In genomic region chr6:51472213-51472612, GRCm38 (mm10) we compare ENCODE assay signal across 9 mouse cellular contexts. TPM values are rescaled to one million over a fixed set of nuclear protein-coding genes. Genes with fewer than 3 reads are reported as not detected.
DNase-seq lines count a peak whose midpoint lies in the region; ATAC-seq and TF ChIP-seq lines count a peak whose summit lies in the region.
"Had no signal": no experiment of that assay in that cellular context is flagged by ENCODE, and none has a peak within 500 bp of the region (broad histone marks: within the 10 kb centered on the region; RNA-seq: fewer than 3 reads in every experiment).

No protein-coding gene starts in this region.

- peak overlapping the region; percentile 99 for H3K9ac ChIP-seq in heart, embryonic 13.5 days
- peak overlapping the region; percentile 67 for H3K9ac ChIP-seq in hindbrain, embryonic 11.5 days (ENCODE audit: low read depth, low read length)

- no peak for TF ChIP-seq CTCF in G1E (IDR thresholded peaks at IDR 0.05; ENCODE audit: low read depth, low read length)

- 57% methylated on average over 4 of the region's 4 CpGs for WGBS in heart, embryonic 13.5 days
- 54% methylated on average over 4 of the region's 4 CpGs for WGBS in hindbrain, embryonic 11.5 days
- 62% methylated on average over 4 of the region's 4 CpGs for WGBS in midbrain, embryonic 10.5 days

- no peak for ATAC-seq in heart, embryonic 13.5 days (ENCODE audit: extremely low read depth, insufficient number of reproducible peaks, low FRiP score, low TSS enrichment)
- no peak for ATAC-seq in G1E (ENCODE audit: extremely low read depth, insufficient number of reproducible peaks, low FRiP score, poor library complexity, severe bottlenecking)
- ATAC-seq in hindbrain, embryonic 11.5 days (ENCODE audit: low FRiP score), result no peak

- peak overlapping the region; percentile 94 for H3K4me3 ChIP-seq in heart, embryonic 13.5 days
- peak overlapping the region; percentile 65 for H3K4me3 ChIP-seq in G1E (ENCODE audit: low read depth, low read length)
- H3K4me3 ChIP-seq in hindbrain, embryonic 11.5 days (ENCODE audit: low read depth, low read length), result peak overlapping the region; percentile 98
- peak overlapping the region; percentile 97 for H3K4me3 ChIP-seq in midbrain, embryonic 10.5 days

- no peaks in the 10 kb centered on the region for H3K9me3 ChIP-seq in heart, embryonic 13.5 days
- no peaks in the 10 kb centered on the region for H3K9me3 ChIP-seq in G1E (replicated peaks)
- H3K9me3 ChIP-seq in hindbrain, embryonic 11.5 days (ENCODE audit: control insufficient read depth, low read length), result no peaks in the 10 kb centered on the region
- no peaks in the 10 kb centered on the region for H3K9me3 ChIP-seq in midbrain, embryonic 10.5 days (replicated peaks)

- peaks cover 20% of the 10 kb centered on the region for H3K4me1 ChIP-seq in heart, embryonic 13.5 days
- H3K4me1 ChIP-seq in G1E (ENCODE audit: insufficient read depth, low read depth, low read length), result peaks cover 32% of the 10 kb centered on the region
- H3K4me1 ChIP-seq in hindbrain, embryonic 11.5 days (replicated peaks; ENCODE audit: control insufficient read depth, insufficient read depth, low read length), result peaks cover 4% of the 10 kb centered on the region
- peaks cover 21% of the 10 kb centered on the region for H3K4me1 ChIP-seq in midbrain, embryonic 10.5 days

- no peak for DNase-seq in heart, adult 9 months (ENCODE audit: low spot score in 2 of 2)
- DNase-seq in G1E (ENCODE audit: low spot score), result no peak
- no peak for DNase-seq in hindbrain, embryonic 11.5 days (ENCODE audit: low spot score)
- DNase-seq in midbrain, embryonic 10.5 days (ENCODE audit: low spot score), result no peak
- no peak for DNase-seq in cerebellum, postnatal 10 days
- no peak for DNase-seq in cerebellum, adult 11 months
- DNase-seq in cerebellum, postnatal 25 days, result no peak
- DNase-seq: right cerebral cortex, postnatal 14 days had no signal

- peaks cover 53% of the 10 kb centered on the region for H3K36me3 ChIP-seq in heart, embryonic 13.5 days
- H3K36me3 ChIP-seq in G1E (replicated peaks), result peaks cover 52% of the 10 kb centered on the region
- peaks cover 8% of the 10 kb centered on the region; the same call in 1 of the 2 replicates for H3K36me3 ChIP-seq in hindbrain, embryonic 11.5 days (ENCODE audit: control insufficient read depth, insufficient read depth, low read length)
- peaks cover 64% of the 10 kb centered on the region for H3K36me3 ChIP-seq in midbrain, embryonic 10.5 days

- H3K27ac ChIP-seq in heart, embryonic 13.5 days (replicated peaks), result peak overlapping the region; percentile 53
- H3K27ac ChIP-seq in hindbrain, embryonic 11.5 days (ENCODE audit: low read depth, low read length), result no peak overlapping the region
- H3K27ac ChIP-seq in midbrain, embryonic 10.5 days (replicated peaks), result peak overlapping the region; percentile 100

- no peaks in the 10 kb centered on the region for H3K27me3 ChIP-seq in heart, embryonic 13.5 days (replicated peaks)
- no peaks in the 10 kb centered on the region for H3K27me3 ChIP-seq in G1E (ENCODE audit: insufficient read depth, low read length)
- H3K27me3 ChIP-seq in hindbrain, embryonic 11.5 days (ENCODE audit: control insufficient read depth, insufficient read depth, low read length), result no peaks in the 10 kb centered on the region
- no peaks in the 10 kb centered on the region for H3K27me3 ChIP-seq in midbrain, embryonic 10.5 days (ENCODE audit: low read depth, poor library complexity, severe bottlenecking)

- H3K4me2 ChIP-seq in heart, embryonic 13.5 days, result peak overlapping the region; percentile 77
- H3K4me2 ChIP-seq in hindbrain, embryonic 11.5 days (replicated peaks; ENCODE audit: low read depth, low read length), result peak overlapping the region; percentile 48

RNA-seq across cellular contexts. Expression of gene Cbx3, which starts 2.1 kb away (rescaled TPM):
- polyA plus RNA-seq in heart, embryonic 13.5 days (2015; fragmentation: Nextera tagmentation; extraction: Ambion mirVana), result 320 and 353 TPM in 2 replicates
- total RNA-seq in G1E (2014; fragmentation: Nextera tagmentation) (254 and 291 TPM in 2 replicates), G1E (2017) (523 and 598 TPM in 2 replicates)
- 72.8 and 98.2 TPM in 2 replicates for polyA plus RNA-seq in G1E (2012)
- 660 and 672 TPM in 2 replicates for polyA plus RNA-seq in hindbrain, embryonic 11.5 days (2014; fragmentation: Nextera tagmentation; extraction: Ambion mirVana)
- polyA plus RNA-seq in midbrain, embryonic 10.5 days (2016; fragmentation: Nextera tagmentation; extraction: Ambion mirVana), result 692 and 722 TPM in 2 replicates

RNA-seq across cellular contexts. Expression of gene Hnrnpa2b1, which starts 2.5 kb away (rescaled TPM):
- 1,097 and 1,199 TPM in 2 replicates for polyA plus RNA-seq in heart, embryonic 13.5 days (2015; fragmentation: Nextera tagmentation; extraction: Ambion mirVana)
- total RNA-seq in G1E (2014; fragmentation: Nextera tagmentation) (906 TPM in 2 replicates), G1E (2017) (1,057 and 1,396 TPM in 2 replicates)
- polyA plus RNA-seq in G1E (2012), result 392 and 574 TPM in 2 replicates
- polyA plus RNA-seq in hindbrain, embryonic 11.5 days (2014; fragmentation: Nextera tagmentation; extraction: Ambion mirVana), result 1,561 and 1,692 TPM in 2 replicates
- 2,311 and 2,476 TPM in 2 replicates for polyA plus RNA-seq in midbrain, embryonic 10.5 days (2016; fragmentation: Nextera tagmentation; extraction: Ambion mirVana)

RNA-seq across cellular contexts. Expression of gene Nfe2l3, which starts 39.7 kb away (rescaled TPM):
- polyA plus RNA-seq in heart, embryonic 13.5 days (2015; fragmentation: Nextera tagmentation; extraction: Ambion mirVana), result 3.0 and 3.1 TPM in 2 replicates
- total RNA-seq in G1E (2014; fragmentation: Nextera tagmentation) (not detected in 2 replicates), G1E (2017) (0.27 TPM in 1 of 2 replicates, not detected in the other)
- polyA plus RNA-seq in G1E (2012), result not detected in 2 replicates
- 2.6 and 2.7 TPM in 2 replicates for polyA plus RNA-seq in hindbrain, embryonic 11.5 days (2014; fragmentation: Nextera tagmentation; extraction: Ambion mirVana)
- 1.3 and 3.3 TPM in 2 replicates for polyA plus RNA-seq in midbrain, embryonic 10.5 days (2016; fragmentation: Nextera tagmentation; extraction: Ambion mirVana)

RNA-seq across cellular contexts. Expression of gene Snx10, which starts 51.5 kb away (rescaled TPM):
- polyA plus RNA-seq in heart, embryonic 13.5 days (2015; fragmentation: Nextera tagmentation; extraction: Ambion mirVana), result 16.5 and 16.6 TPM in 2 replicates
- total RNA-seq in G1E (2014; fragmentation: Nextera tagmentation), result not detected in 2 replicates
- 1.2 and 1.5 TPM in 2 replicates for total RNA-seq in G1E (2017)
- not detected in 2 replicates for polyA plus RNA-seq in G1E (2012)
- polyA plus RNA-seq in hindbrain, embryonic 11.5 days (2014; fragmentation: Nextera tagmentation; extraction: Ambion mirVana), result 45.3 and 47.6 TPM in 2 replicates
- polyA plus RNA-seq in midbrain, embryonic 10.5 days (2016; fragmentation: Nextera tagmentation; extraction: Ambion mirVana), result 37.0 and 40.9 TPM in 2 replicates
